Mouse (Mus musculus) liver, embryonic 13.5 days (tissue): ENCODE results near the gene Slc25a11. TPM values are rescaled to one million over a fixed set of nuclear protein-coding genes. Genes with fewer than 3 reads are reported as not detected.

Source experiments
- ATAC-seq: fragments of 200-750 bp; cut with Nextera tagmentation; 2 replicates; pipeline ENCODE4 v1.8.0; 2017; ENCODE audit warnings: low read depth, mild to moderate bottlenecking, moderate number of reproducible peaks, moderate library complexity
- DNase-seq: peaks from one replicate; pipeline ENCODE4 v3.0.0; 2022
- H3K27ac ChIP-seq: fragments of 300-500 bp; sonication (generic); 2 replicates; pipeline ENCODE4 v1.5.1; 2015; ENCODE audit warnings: moderate library complexity, mild to moderate bottlenecking, inconsistent platforms
- H3K27me3 ChIP-seq: fragments of 300-500 bp; sonication (generic); 2 replicates; pipeline ENCODE4 v1.6.1; 2015; ENCODE audit warnings: mild to moderate bottlenecking, inconsistent platforms
- H3K36me3 ChIP-seq: fragments of 300-500 bp; sonication (generic); 2 replicates; pipeline ENCODE4 v1.6.1; 2015; ENCODE audit warnings: mild to moderate bottlenecking, inconsistent platforms
- H3K4me1 ChIP-seq: fragments of 300-500 bp; sonication (generic); replicated peaks from 2 replicates; pipeline ENCODE4 v1.6.1; 2015; ENCODE audit warnings: inconsistent platforms
- H3K4me2 ChIP-seq: fragments of 300-500 bp; sonication (generic); 2 replicates; pipeline ENCODE4 v1.6.1; 2015; ENCODE audit warnings: inconsistent platforms, mild to moderate bottlenecking, moderate library complexity
- H3K4me3 ChIP-seq: fragments of 300-500 bp; sonication (generic); replicated peaks from 2 replicates; pipeline ENCODE4 v1.5.1; 2015; ENCODE audit warnings: mild to moderate bottlenecking, inconsistent platforms
- H3K9ac ChIP-seq: fragments of 300-500 bp; sonication (generic); 2 replicates; pipeline ENCODE4 v1.6.1; 2015; ENCODE audit warnings: mild to moderate bottlenecking, inconsistent platforms
- H3K9me3 ChIP-seq: fragments of 300-500 bp; sonication (generic); replicated peaks from 2 replicates; pipeline ENCODE4 v1.6.1; 2016; ENCODE audit warnings: inconsistent platforms
- WGBS: fragments of 180-500 bp; shearing (Covaris S2); methylation state at CpG from one replicate; pipeline ENCODE4 v1.1.7; 2015; ENCODE audit not compliant: insufficient replicate concordance; 5-methylcytosine and 5-hydroxymethylcytosine counted together
- polyA plus RNA-seq: library from polyadenylated mRNA; unstranded; fragments of >200 nt; fragmentation: Nextera tagmentation; extraction: Ambion mirVana; gene quantifications from 2 replicates; pipeline ENCODE4 v1.2.1, GENCODE M21; 2015

Slc25a11 gene
- polyA plus RNA-seq, 1 experiment from 2014 or later, result 73.8 TPM

DNA sequence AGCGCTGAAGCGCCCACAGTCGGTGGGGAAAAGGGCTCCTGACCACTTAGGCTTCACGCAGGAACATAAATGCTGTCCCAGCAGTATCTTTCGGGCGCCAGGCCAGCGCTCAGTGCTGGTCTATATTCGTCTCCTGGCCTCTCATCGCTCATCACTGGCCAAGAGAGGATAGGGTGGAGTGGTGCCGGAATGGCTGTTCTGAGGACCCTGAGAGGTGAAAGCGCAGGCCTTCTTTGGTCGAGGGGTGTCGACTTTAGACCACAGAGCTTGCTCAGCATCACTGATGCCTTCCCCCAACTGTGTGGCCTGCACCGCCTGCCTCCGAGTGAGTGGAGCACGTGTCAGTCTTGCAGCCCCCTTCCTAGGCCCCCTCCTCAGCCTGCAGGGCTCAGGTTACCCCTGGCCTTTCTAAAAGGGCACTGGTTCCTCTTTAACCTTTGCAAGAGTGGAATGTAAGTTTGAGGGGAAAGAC is 9.2 kb upstream of the Slc25a11 start:
- ATAC-seq (no peak), DNase-seq (no peak)
- no peaks in the 10 kb centered on the region for H3K27me3 ChIP-seq
- 22% methylated on average over 16 of the region's 16 CpGs for WGBS
- peak overlapping the region; percentile 96 for H3K4me2 ChIP-seq
- H3K4me1 ChIP-seq, result peaks cover 54% of the 10 kb centered on the region
- peak overlapping the region; percentile 99 for H3K9ac ChIP-seq
- no peaks in the 10 kb centered on the region for H3K9me3 ChIP-seq
- H3K36me3 ChIP-seq, result peaks cover 25% of the 10 kb centered on the region
- H3K27ac ChIP-seq, result peak overlapping the region; percentile 99
- H3K4me3 ChIP-seq, result peak overlapping the region; percentile 100

DNA sequence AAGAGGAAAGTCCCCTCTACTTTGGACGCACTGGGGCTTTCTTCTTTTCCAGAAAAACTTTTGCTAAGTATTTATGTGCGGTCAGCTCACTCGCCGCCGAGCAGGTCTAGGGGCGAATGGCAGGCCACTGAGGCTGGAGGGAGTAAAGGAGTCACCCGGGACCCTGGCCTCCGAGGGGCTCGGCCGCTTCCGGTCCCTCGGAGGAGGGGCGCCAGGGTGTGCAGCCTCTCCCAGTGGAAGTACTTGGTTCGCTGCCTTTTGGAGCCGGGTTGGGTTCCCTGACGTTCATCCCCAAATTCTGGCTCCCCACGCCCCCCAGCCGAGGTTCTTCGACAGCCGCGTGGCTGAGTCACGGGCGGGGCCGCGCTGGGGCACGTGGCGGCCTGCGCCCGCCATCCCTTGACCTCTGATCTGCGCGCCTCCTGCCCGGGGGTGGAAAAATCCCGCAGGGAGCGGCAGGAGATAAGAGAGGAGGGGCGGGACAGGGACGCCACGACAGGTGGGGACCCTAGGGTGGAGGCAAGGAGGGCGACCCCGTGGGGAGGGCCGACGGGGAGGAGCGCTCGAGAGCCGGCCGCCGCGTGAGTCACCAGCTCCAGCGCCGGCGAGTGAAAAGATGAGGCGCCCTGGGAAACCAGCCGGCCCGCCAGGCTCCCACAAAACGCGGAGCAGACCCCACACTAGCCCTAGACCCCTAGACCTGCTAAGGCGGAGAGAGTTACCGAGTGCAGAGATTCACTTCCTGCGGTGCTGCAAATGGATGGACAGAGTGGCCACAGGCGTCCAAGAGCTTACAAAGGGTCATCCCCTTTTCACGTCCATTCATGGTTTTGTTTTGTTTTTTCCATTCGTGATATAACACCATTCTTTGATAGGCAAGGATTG is 8.5 kb upstream of the Slc25a11 start:
- Histone ChIP-seq H3K9ac (peak overlapping the region; percentile 99), H3K9me3 (no peaks in the 10 kb centered on the region), H3K4me1 (peaks cover 61% of the 10 kb centered on the region), H3K27ac (peak overlapping the region; percentile 99), H3K36me3 (peaks cover 27% of the 10 kb centered on the region), H3K4me2 (peak overlapping the region; percentile 96), H3K27me3 (no peaks in the 10 kb centered on the region), H3K4me3 (peak overlapping the region; percentile 100)
- WGBS, result 1% methylated on average over 61 of the region's 61 CpGs
- DNase-seq (peak; percentile 53), ATAC-seq (peak; percentile 24)

DNA sequence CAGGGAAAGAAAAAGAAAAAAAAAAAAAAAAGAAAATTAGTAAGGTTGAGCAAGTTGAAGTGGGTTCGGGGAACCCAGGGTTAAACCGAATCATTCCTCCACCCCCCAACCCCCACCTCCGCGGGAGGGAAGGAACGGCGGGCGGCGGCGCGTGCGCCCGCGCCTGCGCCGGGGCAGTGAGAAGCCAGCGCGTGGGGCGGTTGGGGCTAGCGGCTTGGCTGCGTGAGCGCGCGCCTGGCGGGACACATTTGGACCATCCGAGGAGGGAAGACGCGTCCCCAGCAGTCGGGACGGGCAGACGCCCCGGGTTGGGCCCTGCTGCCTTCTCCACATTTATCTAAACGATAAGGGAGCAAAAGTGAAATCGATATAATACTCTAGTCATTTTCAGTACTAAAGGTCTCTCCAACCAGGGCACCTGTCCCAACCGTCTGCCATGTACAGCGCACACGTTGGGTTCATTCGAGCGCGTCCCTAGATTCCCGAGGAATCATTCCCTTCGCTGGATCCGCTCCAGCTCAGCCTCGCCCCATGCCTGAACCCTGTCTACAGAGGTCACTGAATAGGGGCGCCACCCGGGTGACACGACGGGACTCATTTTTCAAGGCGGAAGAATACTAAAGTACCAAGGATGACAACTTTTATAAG is 7.8 kb upstream of the Slc25a11 start:
- ATAC-seq, result peak; percentile 59
- Histone ChIP-seq H3K36me3 (peaks cover 33% of the 10 kb centered on the region), H3K27me3 (no peaks in the 10 kb centered on the region), H3K9ac (peak overlapping the region; percentile 99), H3K4me1 (peaks cover 69% of the 10 kb centered on the region), H3K4me3 (peak overlapping the region; percentile 100), H3K27ac (peak overlapping the region; percentile 99), H3K9me3 (no peaks in the 10 kb centered on the region), H3K4me2 (peak overlapping the region; percentile 96)
- DNase-seq, result peak; percentile 69
- WGBS, result under 1% methylated on average over 48 of the region's 48 CpGs

DNA sequence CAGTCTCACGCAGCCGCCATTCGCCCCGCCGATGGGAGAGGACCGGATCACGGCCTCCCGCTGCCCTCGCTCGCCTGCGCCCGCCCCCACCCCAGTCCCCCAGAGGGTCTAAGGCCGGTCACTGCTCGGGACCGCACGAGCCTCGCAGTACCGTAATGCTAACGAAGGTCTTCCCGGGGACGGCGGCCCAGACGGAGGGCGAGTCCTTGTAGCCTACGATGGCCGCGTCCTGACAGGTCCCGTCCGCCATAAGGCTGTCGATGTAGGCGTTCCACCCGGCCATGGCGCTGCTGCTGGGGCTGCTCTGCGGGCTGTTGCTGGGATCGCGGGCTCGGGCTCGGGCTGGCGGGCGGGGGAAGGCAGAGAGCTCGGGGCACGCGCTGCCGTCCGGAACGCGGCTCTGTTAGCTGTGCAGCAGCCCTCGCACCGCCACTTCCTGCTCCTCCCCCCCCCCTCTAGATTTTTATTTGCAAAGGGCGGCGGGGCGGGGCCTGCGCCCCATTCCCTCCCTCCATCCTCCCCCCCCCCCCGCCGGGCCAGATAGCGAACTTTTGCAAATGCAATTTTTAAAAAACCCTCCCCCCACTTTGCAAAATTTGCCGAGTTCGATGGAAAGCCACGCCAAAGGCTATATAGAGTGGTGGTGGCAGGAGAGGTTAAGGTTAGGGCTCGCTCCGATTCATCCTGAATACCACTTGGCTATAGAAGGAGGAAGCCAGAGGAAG is 7.1 kb upstream of the Slc25a11 start, which contains the start of gene Pfn1:
Pfn1 (minus strand) TSS at position 447 of the 725 bp plus-strand sequence.
- peak within 1 kb of the TSS; percentile 96 for H3K4me2 ChIP-seq
- peaks cover 39% of the 10 kb centered on the region for H3K36me3 ChIP-seq
- peaks cover 76% of the 10 kb centered on the region for H3K4me1 ChIP-seq
- H3K9ac ChIP-seq, result peak within 1 kb of the TSS; percentile 99
- peak within 1 kb of the TSS; percentile 99 for H3K27ac ChIP-seq
- DNase-seq (peak; percentile 63), ATAC-seq (peak; percentile 49)
- H3K27me3 ChIP-seq, result no peaks in the 10 kb centered on the region
- WGBS, result under 1% methylated on average over 61 of the region's 61 CpGs
- H3K4me3 ChIP-seq, result peak within 1 kb of the TSS; percentile 100
- H3K9me3 ChIP-seq, result no peaks in the 10 kb centered on the region

DNA sequence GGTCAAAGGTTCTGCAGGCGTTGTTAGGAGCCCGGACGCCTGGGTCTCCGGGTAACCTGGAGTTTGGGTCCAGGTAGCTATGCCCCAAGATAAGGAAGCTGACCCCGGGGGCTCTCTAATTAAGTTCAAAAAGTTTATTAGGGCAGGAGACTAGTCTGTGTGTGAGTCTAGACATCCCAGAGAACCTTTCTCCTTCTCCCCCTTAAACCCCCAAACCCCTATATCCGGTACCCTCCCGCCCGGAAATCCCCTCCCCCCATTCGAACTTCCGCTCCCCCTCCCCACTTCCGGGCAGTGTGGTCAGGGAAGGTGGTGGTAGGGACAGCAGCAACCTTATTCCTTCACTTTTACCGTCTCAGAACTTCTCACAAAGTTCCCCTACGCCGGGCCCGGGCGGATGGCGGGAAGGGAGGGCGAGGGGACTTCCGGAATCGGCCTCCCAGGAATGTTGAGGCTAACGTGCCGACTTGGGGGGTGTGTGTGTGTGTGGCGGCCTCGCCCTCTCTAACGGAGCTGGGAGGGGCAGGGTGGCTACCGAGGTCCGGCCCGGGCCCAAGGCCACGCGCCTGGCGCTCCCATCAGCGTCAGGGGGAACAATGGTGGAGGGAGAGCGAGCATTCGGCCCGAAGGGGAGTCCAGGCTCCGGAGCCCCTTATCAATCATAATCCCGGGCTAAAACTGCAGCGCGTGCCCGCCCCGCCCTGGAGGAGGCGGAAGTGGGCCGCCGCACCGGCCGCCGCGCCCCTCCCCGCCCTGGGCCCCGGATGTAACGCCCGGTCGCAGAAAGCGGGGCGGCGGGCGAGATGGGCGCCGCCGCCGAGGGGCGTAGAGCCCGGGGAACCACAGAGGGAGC is 6.3 kb upstream of the Slc25a11 start:
- Histone ChIP-seq H3K4me1 (peaks cover 84% of the 10 kb centered on the region), H3K27ac (peak overlapping the region; percentile 99), H3K9ac (peak overlapping the region; percentile 99), H3K27me3 (no peaks in the 10 kb centered on the region), H3K9me3 (no peaks in the 10 kb centered on the region), H3K4me2 (peak overlapping the region; percentile 96), H3K36me3 (peaks cover 47% of the 10 kb centered on the region), H3K4me3 (peak overlapping the region; percentile 100)
- peak; percentile 69 for DNase-seq
- WGBS, result under 1% methylated on average over 62 of the region's 63 CpGs
- peak; percentile 63 for ATAC-seq

DNA sequence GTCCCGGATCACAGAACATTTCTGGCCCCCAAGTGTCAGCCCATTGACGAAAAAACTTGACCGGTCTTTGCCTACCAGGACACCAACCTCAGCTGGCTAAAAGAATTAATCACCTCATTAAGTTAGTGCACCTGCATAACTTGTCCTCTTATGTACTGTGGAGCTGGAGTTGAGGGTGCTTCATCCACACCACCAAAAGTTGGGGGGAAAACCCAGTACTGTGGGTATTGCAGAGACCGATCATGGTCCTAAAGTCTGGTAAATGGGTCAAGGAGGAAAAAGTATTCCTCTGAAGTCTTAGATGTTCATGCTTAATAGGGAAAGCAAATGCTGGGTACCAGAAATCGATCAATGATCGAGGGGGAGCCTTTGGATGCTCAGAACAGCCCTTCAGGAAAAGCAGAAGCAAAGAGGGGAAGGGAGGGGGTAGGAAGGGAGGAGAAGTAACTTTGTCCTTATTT is 5.6 kb upstream of the Slc25a11 start:
- DNase-seq, result no peak
- Histone ChIP-seq H3K9ac (peak overlapping the region; percentile 99), H3K4me1 (peaks cover 86% of the 10 kb centered on the region), H3K36me3 (peaks cover 48% of the 10 kb centered on the region), H3K27ac (peak overlapping the region; percentile 99), H3K27me3 (no peaks in the 10 kb centered on the region), H3K4me2 (peak overlapping the region; percentile 96), H3K9me3 (no peaks in the 10 kb centered on the region), H3K4me3 (peak overlapping the region; percentile 100)
- 20% methylated on average over 6 of the region's 6 CpGs for WGBS
- ATAC-seq, result no peak

DNA sequence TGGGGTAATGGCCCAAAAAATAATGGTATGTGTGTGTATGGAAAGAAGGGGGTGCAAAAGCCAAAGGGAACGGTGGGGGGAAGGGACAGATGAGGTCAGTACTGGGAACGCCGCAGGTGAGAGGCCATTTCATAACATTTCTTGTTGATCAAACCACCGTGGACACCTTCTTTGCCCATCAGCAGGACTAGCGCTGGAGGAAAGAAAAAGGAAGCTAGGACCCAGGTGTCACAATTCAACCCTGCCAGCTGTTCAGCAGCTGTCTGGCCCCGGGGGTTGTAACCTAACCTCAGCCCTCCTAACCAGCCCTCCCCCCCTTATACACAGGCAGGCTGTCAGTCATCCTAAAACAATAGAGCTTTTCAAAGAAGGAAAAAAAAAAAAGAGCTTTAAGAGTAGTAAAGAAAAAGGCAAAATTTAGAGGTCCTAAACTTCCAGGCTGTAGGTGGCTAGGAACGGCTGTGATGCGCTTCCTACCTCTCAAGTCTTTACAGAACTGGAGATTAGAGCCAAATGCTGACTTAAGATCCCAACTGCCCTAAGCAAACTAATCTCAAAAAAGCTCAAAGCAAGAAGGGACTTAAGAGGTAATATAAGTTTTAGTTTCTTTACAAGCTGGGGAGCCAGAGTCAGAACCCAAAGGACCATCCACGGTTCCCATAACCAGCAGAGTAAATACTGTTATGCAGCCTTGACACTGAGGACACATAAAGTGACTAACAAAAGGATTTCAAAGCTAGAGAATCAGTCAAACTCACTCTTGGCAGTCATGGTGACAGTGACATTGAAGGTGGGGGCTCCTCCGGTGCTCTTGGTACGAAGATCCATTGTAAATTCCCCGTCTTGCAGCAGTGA is 5.0 kb upstream of the Slc25a11 start:
- H3K4me1 ChIP-seq, result peaks cover 80% of the 10 kb centered on the region
- H3K4me2 ChIP-seq, result peak overlapping the region; percentile 96
- H3K27ac ChIP-seq, result peak overlapping the region; percentile 99
- H3K36me3 ChIP-seq, result peaks cover 48% of the 10 kb centered on the region
- H3K4me3 ChIP-seq, result peak overlapping the region; percentile 100
- H3K9ac ChIP-seq, result peak overlapping the region; percentile 99
- ATAC-seq, result no peak
- H3K27me3 ChIP-seq, result no peaks in the 10 kb centered on the region
- H3K9me3 ChIP-seq, result no peaks in the 10 kb centered on the region
- WGBS, result 33% methylated on average over 12 of the region's 12 CpGs
- DNase-seq, result no peak

DNA sequence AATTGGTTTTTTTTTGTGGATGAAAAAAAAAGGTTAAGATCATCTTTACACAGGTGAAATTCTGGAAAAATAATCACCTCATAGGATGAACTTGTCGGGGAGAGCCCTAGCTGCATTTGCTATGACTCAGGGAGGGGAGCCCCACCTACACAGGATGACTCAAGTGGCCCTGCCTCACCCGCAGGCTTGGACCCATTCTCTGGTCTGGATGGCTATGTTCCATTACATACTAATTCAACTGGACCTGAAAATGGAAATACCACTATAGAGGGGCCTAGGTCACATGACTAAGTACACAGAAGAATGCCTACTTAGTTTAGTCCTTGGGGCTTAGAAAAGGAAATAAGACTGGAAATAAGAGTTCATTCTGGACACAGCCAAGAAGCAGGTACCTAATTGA is 4.1 kb upstream of the Slc25a11 start:
- Histone ChIP-seq H3K9ac (peak overlapping the region; percentile 99), H3K36me3 (peaks cover 48% of the 10 kb centered on the region), H3K4me1 (peaks cover 74% of the 10 kb centered on the region), H3K27ac (peak overlapping the region; percentile 99), H3K4me2 (peak overlapping the region; percentile 96), H3K9me3 (no peaks in the 10 kb centered on the region), H3K4me3 (peak overlapping the region; percentile 100), H3K27me3 (no peaks in the 10 kb centered on the region)
- ATAC-seq (no peak), DNase-seq (no peak)
- 29% methylated on average over 2 of the region's 2 CpGs for WGBS

DNA sequence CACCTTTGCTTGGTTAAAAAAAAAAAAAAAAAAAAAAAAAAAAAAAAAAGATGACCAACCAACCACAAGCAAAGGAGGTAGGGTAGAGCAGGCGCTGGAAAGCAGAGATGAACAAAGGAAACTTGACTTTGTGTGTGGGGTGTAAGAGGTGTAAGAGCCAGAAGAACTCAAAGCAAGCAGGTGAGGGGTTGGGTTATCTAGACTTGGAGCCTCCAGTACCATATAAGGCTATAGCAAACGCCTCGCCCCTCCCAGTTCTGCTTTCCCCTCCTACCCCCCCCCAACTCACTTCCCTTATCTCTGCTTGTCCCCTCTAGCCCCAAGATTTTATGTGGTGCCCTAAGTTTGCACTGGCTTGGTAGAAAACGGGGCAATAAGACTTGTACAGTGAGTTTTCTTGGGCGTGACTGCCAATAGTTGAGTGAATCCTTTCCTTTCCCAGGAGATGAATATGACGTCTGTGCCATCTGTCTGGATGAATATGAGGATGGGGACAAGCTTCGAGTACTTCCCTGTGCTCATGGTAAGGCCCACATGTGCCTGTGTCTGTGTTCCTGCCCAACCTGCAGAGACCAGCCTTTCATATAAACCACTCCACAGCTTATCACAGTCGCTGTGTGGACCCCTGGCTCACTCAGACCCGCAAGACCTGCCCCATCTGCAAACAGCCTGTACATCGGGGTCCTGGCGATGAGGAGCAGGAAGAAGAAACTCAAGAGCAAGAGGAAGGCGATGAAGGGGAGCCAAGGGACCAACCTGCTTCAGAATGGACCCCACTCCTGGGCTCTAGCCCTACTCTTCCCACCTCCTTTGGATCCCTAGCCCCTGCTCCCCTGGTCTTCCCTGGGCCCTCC is 3.3 kb upstream of the Slc25a11 start:
- WGBS, result 35% methylated on average over 12 of the region's 12 CpGs
- H3K4me2 ChIP-seq, result peak overlapping the region; percentile 96
- peaks cover 50% of the 10 kb centered on the region for H3K36me3 ChIP-seq
- ATAC-seq, result no peak
- H3K9ac ChIP-seq, result peak overlapping the region; percentile 99
- peak overlapping the region; percentile 99 for H3K27ac ChIP-seq
- H3K27me3 ChIP-seq, result no peaks in the 10 kb centered on the region
- peaks cover 74% of the 10 kb centered on the region for H3K4me1 ChIP-seq
- no peaks in the 10 kb centered on the region for H3K9me3 ChIP-seq
- DNase-seq, result no peak
- H3K4me3 ChIP-seq, result peak overlapping the region; percentile 100
